Mouse (Mus musculus): ENCODE measurements around the gene Scnm1.

GRCm38 (mm10) chr3:95163419-95164255 lies 29.8 kb upstream of the Scnm1 start:
- no peak for TF ChIP-seq CTCF (IDR thresholded peaks at IDR 0.05; ENCODE audit: low read depth)
- TF ChIP-seq EP300 (IDR thresholded peaks at IDR 0.05; ENCODE audit: low read depth): no peak

Measured in heart, postnatal 0 days (tissue).